Mouse (Mus musculus) ovary, postnatal 10 days (tissue): ENCODE data around the gene Vps18.

Experiments
- DNase-seq: peaks from one replicate; pipeline ENCODE4 v3.0.0; 2022; ENCODE audit warnings: low spot score

Gene Vps18

GRCm38 (mm10) chr2:119292281-119292680 is 3.7 kb downstream of the Vps18 start:
- no peak for DNase-seq

GRCm38 (mm10) chr2:119292852-119293251 is 4.3 kb downstream of the Vps18 start:
- no peak for DNase-seq

- no peak for DNase-seq
Observed at GRCm38 (mm10) chr2:119293311-119293710, 4.8 kb downstream of the Vps18 start.

GRCm38 (mm10) chr2:119293776-119294390 is 5.3 kb downstream of the Vps18 start:
- no peak for DNase-seq

GRCm38 (mm10) chr2:119294411-119294810 is 5.9 kb downstream of the Vps18 start:
- DNase-seq, result no peak

- DNase-seq, result no peak
Observed at GRCm38 (mm10) chr2:119296756-119297155, 8.2 kb downstream of the Vps18 start.

GRCm38 (mm10) chr2:119297506-119297905 is 9.0 kb downstream of the Vps18 start:
- no peak for DNase-seq

- no peak for DNase-seq
Observed at GRCm38 (mm10) chr2:119298330-119298729, 9.8 kb downstream of the Vps18 start.

GRCm38 (mm10) chr2:119298839-119299238 is 10.3 kb downstream of the Vps18 start:
- no peak for DNase-seq

- no peak for DNase-seq
Observed at GRCm38 (mm10) chr2:119299981-119300818, 11.7 kb downstream of the Vps18 start.

GRCm38 (mm10) chr2:119300819-119301493 is 12.4 kb downstream of the Vps18 start:
- DNase-seq, result no peak

- DNase-seq, result no peak
Observed at GRCm38 (mm10) chr2:119302876-119303275, 14.3 kb downstream of the Vps18 start.

- DNase-seq, result no peak
Observed at GRCm38 (mm10) chr2:119304391-119304790, 15.9 kb downstream of the Vps18 start.

- DNase-seq, result no peak
Observed at GRCm38 (mm10) chr2:119304798-119305208, 16.3 kb downstream of the Vps18 start.

- no peak for DNase-seq
Observed at GRCm38 (mm10) chr2:119311544-119311943, 23.0 kb downstream of the Vps18 start.

- DNase-seq, result no peak
Observed at GRCm38 (mm10) chr2:119312380-119312958, 23.9 kb downstream of the Vps18 start.

GRCm38 (mm10) chr2:119313780-119314479 is 25.4 kb downstream of the Vps18 start:
- no peak for DNase-seq

GRCm38 (mm10) chr2:119314742-119315310 is 26.3 kb downstream of the Vps18 start:
- DNase-seq, result no peak

GRCm38 (mm10) chr2:119318043-119318710 is 29.6 kb downstream of the Vps18 start:
- DNase-seq, result no peak

GRCm38 (mm10) chr2:119320571-119320970 is 32.0 kb downstream of the Vps18 start:
- DNase-seq, result no peak
